Mouse (Mus musculus): ENCODE measurements at regions not wholly inside any gene's neighbourhood (a gene's known extent, or its start where the extent isn't known, plus 50 kb on each side); places are given as distances from the start of the nearest gene placed in this dataset.

GRCm38 (mm10) chr10:37339658-37340057 lies 200.9 kb upstream of the Marcks start:
- ATAC-seq (ENCODE audit: insufficient number of reproducible peaks, low FRiP score, low TSS enrichment), result no peak

GRCm38 (mm10) chr10:37338073-37338912 lies 199.6 kb upstream of the Marcks start:
- no peak for ATAC-seq (ENCODE audit: insufficient number of reproducible peaks, low FRiP score, low TSS enrichment)

GRCm38 (mm10) chr10:37337172-37337620 lies 198.5 kb upstream of the Marcks start:
- ATAC-seq (ENCODE audit: insufficient number of reproducible peaks, low FRiP score, low TSS enrichment), result no peak

- ATAC-seq (ENCODE audit: insufficient number of reproducible peaks, low FRiP score, low TSS enrichment), result no peak
These were observed 196.4 kb upstream of the Marcks start for GRCm38 (mm10) chr10:37335148-37335547.

GRCm38 (mm10) chr10:37326168-37326534 lies 187.4 kb upstream of the Marcks start:
- no peak for ATAC-seq (ENCODE audit: insufficient number of reproducible peaks, low FRiP score, low TSS enrichment)

GRCm38 (mm10) chr10:37325514-37326167 lies 186.9 kb upstream of the Marcks start:
- ATAC-seq (ENCODE audit: insufficient number of reproducible peaks, low FRiP score, low TSS enrichment), result no peak

- ATAC-seq (ENCODE audit: insufficient number of reproducible peaks, low FRiP score, low TSS enrichment), result no peak
These were observed 185.0 kb upstream of the Marcks start for GRCm38 (mm10) chr10:37323689-37324088.

- ATAC-seq (ENCODE audit: insufficient number of reproducible peaks, low FRiP score, low TSS enrichment), result no peak
These were observed 184.1 kb upstream of the Marcks start for GRCm38 (mm10) chr10:37322809-37323208.

- no peak for ATAC-seq (ENCODE audit: insufficient number of reproducible peaks, low FRiP score, low TSS enrichment)
These were observed 183.6 kb upstream of the Marcks start for GRCm38 (mm10) chr10:37322310-37322709.

GRCm38 (mm10) chr10:37321171-37321570 lies 182.5 kb upstream of the Marcks start:
- ATAC-seq (ENCODE audit: insufficient number of reproducible peaks, low FRiP score, low TSS enrichment), result no peak

- ATAC-seq (ENCODE audit: insufficient number of reproducible peaks, low FRiP score, low TSS enrichment), result no peak
These were observed 181.2 kb upstream of the Marcks start for GRCm38 (mm10) chr10:37319746-37320430.

- no peak for ATAC-seq (ENCODE audit: insufficient number of reproducible peaks, low FRiP score, low TSS enrichment)
These were observed 178.0 kb upstream of the Marcks start for GRCm38 (mm10) chr10:37316701-37317100.

- ATAC-seq (ENCODE audit: insufficient number of reproducible peaks, low FRiP score, low TSS enrichment), result no peak
These were observed 177.1 kb upstream of the Marcks start for GRCm38 (mm10) chr10:37315804-37316203.

- peak; percentile 92 for ATAC-seq (ENCODE audit: insufficient number of reproducible peaks, low FRiP score, low TSS enrichment)
These were observed 176.2 kb upstream of the Marcks start for GRCm38 (mm10) chr10:37314746-37315430.

- ATAC-seq (ENCODE audit: insufficient number of reproducible peaks, low FRiP score, low TSS enrichment), result no peak
These were observed 174.7 kb upstream of the Marcks start for GRCm38 (mm10) chr10:37313461-37313860.

GRCm38 (mm10) chr10:37310266-37310945 lies 171.7 kb upstream of the Marcks start:
- ATAC-seq (ENCODE audit: insufficient number of reproducible peaks, low FRiP score, low TSS enrichment), result no peak

GRCm38 (mm10) chr10:37304656-37305055 lies 165.9 kb upstream of the Marcks start:
- ATAC-seq (ENCODE audit: insufficient number of reproducible peaks, low FRiP score, low TSS enrichment), result no peak

- no peak for ATAC-seq (ENCODE audit: insufficient number of reproducible peaks, low FRiP score, low TSS enrichment)
These were observed 161.6 kb upstream of the Marcks start for GRCm38 (mm10) chr10:37300181-37300889.

GRCm38 (mm10) chr10:37298689-37299421 lies 160.1 kb upstream of the Marcks start:
- no peak for ATAC-seq (ENCODE audit: insufficient number of reproducible peaks, low FRiP score, low TSS enrichment)
